Mouse (Mus musculus) embryonic fibroblast, embryonic 13.5 days (primary cell): Measurements from ENCODE around the gene Sacs.

Source experiments
- CTCF ChIP-seq: IDR thresholded peaks from 2 replicates; pipeline ENCODE4 v1.5.1; 2011; ENCODE audit warnings: mild to moderate bottlenecking, control low read depth, low read length, moderate library complexity, borderline replicate concordance; ENCODE audit not compliant: insufficient read depth
- POLR2A ChIP-seq: IDR thresholded peaks from 2 replicates; pipeline ENCODE4 v1.6.1; 2011; ENCODE audit warnings: low read depth, mild to moderate bottlenecking, control low read depth, low read length, moderate library complexity

DNA sequence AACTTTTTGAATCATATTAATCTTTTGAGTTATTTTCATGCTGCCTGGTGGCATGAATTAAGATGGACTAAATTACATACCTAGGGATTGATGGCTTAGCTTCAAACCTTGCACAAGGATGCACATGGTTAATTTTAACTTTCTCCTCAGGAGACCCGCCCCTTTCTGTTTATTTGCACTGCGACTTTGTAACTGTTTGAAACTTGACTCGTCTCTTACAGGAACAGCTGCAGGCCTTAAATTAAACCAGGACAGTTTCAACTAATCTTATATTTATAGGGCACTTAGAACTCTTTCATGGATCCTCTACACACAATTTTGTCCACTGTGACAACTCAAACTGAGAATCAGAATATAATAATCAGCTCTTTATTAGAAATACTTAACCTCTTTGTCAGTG is 120.8 kb downstream of the Sacs start:
- TF ChIP-seq CTCF, result no peak
- TF ChIP-seq POLR2A, result no peak
